Mouse (Mus musculus) lung, postnatal 0 days (tissue): ENCODE data around the gene Rabgef1.

Source experiments
- CTCF ChIP-seq: IDR thresholded peaks from 2 replicates; pipeline ENCODE4 v1.5.1; 2016; ENCODE audit warnings: antibody characterized with exemption, mild to moderate bottlenecking
- EP300 ChIP-seq: IDR thresholded peaks from 2 replicates; pipeline ENCODE4 v1.6.1; 2016; ENCODE audit warnings: antibody characterized with exemption, mild to moderate bottlenecking, control low read depth

DNA sequence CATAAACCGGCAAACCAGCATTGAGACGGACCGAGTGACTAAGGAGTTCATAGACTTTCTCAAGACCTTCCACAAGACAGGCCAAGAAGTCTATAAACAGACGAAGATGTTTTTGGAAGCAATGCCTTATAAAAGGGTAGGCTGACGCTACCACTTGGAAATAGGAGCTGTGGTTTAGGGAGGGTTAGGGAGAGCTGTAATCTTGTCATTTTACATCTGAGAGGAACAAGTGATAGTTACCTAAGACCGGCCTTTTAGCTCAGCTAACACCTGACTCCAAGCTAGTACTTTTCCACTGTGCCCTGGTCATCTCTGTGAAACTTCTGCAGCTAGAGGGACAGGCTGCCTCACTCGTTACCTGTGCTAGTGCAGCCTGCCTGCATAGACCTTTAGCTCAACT lies 26.4 kb downstream of the Rabgef1 start:
- TF ChIP-seq CTCF (no peak), EP300 (no peak)
